Mouse (Mus musculus): ENCODE results near the gene Prc1.

GRCm38 (mm10) chr7:80346830-80347229, 52.6 kb downstream of the Prc1 start:
- TF ChIP-seq CTCF (IDR thresholded peaks at IDR 0.05; ENCODE audit: low read depth, low read length) (no peak), TAL1 (conservative IDR thresholded peaks at IDR 0.05; ENCODE audit: low read depth, low read length) (no peak)

Data from G1E (cell line).